Mouse (Mus musculus): ENCODE results near the gene Ctla2b.

GRCm38 (mm10) chr13:60936500-60936901 is 39.3 kb upstream of the Ctla2b start, which contains the start of the genes Gm49391 and Ctla2a:
- TF ChIP-seq GATA1 (IDR thresholded peaks at IDR 0.05; ENCODE audit: borderline replicate concordance, low read length) (peak; percentile 85; the same call in 2 of the 3 replicates), FLI1 (IDR thresholded peaks at IDR 0.05; ENCODE audit: low read length) (no peak; the same call in 1 of the 2 replicates)

Measured in megakaryocyte, embryonic 14.5 days (primary cell).